Mouse (Mus musculus): Measurements from ENCODE around the gene Hmg20b.

Hmg20b gene

DNA sequence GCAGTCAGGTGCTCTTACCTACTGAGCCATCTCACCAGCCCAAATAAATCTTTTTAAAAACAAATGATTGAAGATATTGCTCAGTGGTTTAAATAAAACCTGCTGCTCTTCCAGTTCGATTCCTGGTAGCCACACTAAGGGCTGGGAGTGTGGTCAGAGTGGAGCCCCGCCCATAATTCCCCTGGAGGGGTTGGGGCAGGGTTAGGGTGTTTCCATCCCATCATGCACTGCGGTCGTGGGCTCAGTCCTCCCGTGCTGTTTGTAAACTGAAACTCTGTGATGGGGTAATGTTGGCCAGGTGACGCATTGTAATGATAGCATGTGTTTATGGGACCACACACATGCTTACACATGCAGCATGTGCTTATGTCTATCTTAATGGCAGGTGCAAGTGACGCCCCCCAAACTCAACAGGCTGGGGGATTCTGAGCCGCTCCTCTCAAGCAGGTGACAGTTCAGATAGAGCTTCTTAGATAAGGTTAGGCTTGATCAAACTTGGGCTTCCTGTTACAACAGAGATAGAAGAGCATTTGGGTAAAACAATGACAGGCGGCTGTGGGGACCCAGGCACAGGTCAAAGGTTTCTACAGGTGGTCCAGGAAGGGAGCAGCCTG, 1.5 kb upstream of the Hmg20b start:
- peak; percentile 81 for DNase-seq

DNA sequence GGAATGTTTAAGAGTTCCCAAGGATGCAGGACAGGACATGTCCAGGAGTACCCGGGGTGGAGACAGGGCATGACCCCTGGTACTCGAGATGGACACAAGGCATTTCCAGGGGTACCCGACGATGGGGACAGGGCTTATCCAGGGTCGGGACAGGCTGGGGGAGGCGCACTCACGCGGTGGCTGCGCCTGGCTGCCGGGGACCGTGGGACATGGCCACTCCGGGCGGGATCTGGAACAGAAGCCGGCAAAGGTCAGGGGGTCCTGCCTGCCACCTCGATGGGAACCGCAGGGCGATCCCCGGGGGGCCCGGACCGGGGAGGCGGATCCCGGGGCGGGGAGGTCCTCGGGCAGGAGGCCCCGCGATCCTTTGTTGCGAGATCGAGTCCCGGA, 324 bp downstream of the Hmg20b start:
- DNase-seq, result no peak

DNA sequence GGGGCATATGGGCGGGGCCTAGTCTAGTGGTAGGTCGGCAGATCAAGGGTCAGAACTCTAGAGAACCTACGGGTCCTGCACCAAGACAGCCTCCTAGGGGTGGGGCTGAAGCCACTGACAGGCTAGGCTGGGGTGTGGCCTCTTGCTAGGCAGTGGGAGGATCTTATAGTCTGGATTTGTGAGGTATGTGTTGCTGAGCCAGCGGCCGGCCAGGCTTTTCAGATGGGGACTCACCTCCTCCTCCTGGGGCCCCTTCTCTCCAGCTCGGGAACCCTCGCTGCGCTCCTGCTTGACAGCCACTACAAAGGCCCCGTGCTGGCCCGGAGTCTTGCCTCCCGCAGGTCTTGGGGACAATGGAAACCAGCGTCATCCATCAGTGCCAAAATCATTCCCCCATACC, 1.1 kb downstream of the Hmg20b start:
- peak; percentile 44 for DNase-seq

DNA sequence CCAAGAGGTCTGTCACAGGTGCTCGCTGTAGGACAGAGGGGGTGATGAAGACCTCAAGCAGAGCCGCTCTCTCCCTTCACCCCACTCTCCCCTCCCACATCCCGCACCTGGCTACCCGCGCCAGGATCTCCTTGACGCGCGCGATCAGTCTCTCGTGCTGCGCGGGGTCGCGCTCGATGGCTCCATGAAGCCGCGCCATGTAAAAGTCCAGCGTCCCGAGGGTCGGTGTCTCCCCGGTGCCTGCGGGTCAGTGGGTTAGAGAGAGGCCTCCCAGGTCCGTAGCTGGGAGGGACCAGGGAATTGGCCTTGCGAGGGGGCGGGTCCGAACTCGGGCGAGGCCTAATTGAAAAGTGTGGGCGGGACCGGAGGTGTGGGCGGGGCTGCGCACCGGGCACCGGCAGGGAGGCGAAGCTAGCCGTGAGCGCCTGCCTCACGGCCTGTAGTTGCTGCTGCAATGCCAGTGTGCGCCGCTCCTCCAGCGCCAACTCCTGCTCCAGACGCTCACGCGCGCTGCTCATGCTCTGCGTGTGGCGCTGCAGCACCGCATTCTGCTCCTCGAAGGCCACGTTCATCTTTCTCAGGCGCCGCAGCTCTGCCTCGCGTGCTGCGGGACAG, 3.7 kb downstream of the Hmg20b start:
- peak; percentile 49 for DNase-seq

DNA sequence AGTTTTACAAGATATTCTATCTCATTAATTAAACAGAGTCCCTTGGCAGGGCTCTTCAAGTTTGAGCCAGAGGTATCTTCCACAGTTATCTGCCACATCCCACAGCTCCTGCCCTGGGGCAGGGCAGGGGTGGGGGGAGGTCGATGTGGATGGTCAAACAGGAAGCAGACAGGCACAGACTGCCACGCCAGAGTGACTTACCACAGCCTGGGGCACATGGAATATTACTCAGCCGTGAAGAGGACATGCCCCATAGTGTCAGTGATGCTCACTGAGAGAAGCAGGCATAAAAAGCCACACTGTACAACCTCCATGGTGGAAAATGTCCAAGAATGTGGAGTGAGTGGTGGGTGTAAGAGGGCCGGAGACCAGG, 5.1 kb downstream of the Hmg20b start:
- DNase-seq, result no peak

DNA sequence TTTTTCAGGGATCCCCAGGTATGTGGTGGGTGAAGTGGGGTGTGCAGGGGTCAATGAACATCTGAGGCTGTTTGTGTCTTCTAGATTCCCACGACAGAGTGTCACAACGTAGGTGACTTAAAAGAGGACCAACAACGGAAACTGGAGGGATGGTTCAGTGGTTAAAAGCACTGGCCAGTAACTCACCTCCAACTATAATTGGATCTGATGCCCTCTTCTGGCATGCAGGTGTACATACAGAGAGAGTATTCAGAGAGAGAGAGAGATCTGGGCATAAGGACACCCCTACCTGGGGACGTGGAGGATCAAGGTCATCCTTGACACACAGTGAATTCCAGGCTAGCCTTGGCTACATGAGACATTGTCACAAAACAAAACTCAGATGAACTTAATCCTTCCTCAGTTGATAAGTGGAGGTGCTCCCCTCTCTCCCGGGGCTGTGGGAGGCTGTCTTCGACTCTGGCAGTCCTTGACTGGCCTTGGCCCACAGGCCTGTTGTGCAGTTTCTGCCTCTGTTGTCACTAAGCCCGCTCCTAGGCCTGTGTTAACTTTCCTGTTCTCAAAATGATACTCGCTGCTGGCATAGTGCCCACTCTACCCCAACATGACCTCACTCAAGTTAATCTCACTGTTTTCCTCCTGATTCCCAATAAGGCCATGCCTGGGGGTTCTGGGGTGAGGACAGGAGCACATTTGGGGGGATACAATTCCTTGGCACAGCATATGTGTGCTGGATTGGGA, 5.7 kb downstream of the Hmg20b start:
- DNase-seq, result no peak

DNA sequence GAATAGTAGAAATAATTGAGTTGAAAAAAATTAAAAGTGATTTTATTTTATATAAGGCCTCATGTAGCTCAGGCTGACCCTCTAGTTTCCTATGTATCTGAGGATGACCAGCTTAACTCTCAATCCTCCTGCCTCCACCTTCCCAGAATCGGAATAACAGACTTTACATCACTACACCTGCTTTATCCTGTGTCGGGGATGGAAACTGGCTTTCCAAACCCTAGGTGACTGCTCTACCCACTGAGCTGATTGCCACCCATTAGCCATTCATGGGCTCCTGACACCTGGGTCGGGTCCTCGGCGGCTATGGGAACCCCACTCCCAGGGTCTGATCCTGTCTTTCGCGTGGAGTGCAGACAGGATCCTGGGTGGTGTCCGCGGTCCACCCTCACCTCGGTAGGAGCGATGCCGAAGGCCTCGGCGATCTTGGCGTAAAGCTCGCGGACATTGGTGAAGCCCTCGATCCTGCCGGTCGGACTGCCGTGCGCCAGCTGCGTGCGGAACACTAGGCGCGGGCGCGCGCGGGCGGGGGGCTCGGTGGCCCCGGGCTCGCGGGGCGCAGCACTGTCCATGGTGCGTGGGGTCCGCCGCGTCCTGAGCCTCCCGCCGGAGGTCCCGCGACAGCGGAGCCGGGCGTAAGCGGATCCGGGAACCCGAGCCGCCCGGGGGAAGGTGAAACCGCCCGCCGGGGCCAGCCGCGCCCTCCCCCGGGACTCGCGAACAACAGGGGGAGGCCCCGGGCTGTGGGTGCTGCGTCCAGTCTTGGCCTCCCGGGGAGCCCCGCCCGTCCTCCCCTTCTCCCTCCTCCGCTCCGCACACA, 7.4 kb downstream of the Hmg20b start, which contains the start of gene Gipc3:
TSS of gene Gipc3 (minus strand) at position 581 of the 820 bp plus-strand sequence.
- peak; percentile 32 for DNase-seq

DNA sequence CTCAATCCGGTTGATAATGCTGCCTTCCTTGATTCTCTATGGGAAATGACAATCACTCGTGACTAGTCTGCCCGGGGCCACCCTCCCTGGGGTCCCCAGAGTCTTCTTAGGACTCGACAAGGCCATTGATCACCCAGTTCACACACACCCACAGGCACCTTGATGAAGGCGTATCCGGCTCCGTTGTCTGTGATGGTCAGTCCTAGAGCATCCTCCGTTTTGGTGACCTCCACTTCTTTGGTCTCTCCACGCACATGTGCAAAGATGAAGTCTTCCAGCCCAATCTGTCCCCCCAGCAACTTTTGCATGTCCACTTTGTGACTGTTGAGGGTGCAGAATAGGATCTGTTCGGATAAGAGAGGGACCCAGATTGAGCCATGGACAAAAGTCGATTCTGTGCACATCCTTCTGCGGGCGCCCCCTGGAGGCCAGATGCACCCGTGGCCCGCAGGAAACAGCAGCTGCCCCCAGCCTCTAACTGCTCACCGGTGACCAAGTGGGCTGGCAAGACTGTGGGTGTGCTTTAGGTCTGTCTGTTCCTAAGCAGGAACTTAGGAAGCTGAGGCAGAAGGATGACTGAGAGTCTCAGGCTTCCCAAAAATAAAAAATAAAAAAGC, 8.8 kb downstream of the Hmg20b start:
- DNase-seq, result peak; percentile 87

DNA sequence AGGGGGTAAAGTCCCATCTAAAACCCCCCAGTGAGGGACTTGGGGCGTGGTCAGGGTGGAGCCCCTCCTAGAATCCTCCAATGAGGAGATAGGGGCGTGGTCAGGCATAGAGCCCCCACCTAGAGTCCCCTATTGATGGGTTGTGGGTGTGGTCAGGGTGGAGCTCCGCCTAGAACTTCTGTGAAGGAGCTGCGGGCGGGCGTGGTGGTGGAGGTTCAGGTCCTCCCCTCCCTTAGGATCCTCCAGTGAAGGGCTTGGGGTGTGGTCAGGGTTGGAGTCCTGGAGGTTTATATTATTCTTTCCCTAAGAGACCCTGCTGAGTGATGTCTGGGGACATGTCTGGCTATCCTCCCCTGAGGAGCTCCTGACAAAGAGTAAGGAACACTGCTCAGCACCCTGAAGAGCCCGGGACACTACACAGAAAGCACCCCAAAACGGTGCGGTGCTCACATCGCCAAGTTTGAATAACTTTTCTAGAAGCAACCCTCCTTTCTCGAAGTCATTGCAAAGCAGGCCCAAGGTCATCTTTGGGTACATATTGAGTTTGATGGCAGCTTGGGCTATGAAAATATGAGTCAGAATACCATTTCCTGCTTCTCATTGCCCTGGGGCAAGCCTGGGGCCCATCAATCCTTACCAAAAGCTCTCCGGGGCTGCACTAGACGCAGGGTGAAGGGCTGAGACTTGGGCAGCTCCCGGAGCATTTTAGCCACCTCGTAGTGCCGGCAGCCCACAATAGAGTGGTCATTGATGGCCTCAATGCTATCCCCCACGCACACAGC, 9.5 kb downstream of the Hmg20b start:
- no peak for DNase-seq

DNA sequence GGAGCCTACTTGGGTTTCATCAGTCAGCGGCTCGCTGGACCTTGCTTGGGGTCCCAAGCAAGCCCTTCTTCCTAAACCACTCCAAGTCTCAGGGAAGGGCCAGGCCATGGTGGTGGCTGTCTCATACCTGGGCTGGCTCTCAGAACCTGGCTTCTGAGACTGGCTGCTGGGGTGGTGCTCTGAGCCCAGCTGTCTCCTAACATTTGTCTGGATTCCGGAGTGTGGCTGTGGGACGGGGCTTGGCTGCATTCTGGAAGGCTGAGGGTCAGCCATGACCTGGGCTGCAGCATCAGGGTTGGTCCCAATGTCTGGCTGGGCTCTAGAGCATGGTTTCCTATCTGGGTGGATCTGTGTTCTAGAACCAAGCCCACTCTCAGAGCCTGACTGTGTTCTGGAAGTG, 13.7 kb downstream of the Hmg20b start:
- DNase-seq, result no peak

DNA sequence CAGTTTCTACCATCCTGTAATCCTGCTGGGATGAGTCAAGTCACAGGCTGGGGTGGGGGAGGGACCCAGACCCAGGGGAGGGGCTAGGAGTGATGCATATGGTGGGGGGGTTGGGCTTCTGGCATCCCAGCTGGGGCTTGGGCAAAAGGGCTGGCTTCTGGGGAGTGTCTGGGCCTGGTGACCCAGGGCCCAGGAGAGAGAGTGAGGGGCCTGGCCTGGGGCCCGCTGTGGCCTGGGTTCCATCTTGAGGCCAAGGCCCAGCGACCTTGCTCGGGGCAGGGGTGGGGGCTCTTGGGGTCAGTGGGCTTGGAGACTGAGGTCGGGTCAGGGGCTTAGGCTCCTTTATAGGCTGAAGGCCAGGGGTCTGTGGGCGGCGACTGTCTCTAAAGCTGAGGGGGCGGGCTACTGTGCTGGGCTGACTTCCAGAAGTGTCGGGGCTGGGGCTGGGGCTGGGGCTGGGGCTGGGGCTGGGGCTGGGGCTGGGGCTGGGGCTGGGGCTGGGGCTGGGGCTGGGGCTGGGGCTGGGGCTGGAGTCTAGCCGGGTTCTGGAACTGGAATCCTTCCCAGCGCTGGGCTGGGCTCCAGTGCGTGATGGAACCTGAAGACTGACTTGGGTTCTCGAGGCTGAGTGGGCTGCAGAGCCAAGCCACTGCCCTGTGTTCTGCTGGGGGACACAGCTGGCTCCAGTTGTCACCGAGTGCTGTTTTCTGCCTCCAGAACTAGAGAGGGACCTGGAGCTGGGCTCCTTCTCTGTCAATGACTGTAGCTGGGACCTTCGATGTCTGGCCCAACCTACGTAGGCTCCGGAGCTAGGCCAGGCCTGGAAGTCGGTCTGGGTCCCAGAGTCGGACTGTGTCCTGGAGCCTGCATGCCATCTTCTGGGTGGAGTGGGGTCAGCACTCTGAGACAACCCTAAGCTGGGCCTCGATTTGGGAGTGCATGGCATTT, 14.6 kb downstream of the Hmg20b start:
- no peak for DNase-seq

DNA sequence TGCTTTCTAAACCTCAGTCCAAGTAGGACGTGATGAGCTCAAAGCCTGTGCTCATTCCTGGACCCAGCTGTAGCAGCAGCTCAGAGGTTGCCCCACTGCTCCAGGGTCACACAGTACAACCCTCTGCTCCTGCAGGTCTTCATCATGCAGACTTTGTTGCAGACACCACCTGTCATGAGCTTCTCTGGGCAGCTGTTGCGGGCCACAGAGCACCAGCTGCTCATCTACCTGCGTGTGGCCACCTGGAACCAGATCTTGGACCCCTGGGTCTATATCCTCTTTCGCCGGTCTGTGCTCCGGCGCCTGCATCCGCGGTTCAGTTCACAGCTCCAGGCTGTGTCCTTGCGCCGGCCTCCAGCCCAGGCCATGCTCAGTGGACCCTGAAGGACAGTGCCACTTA, 16.0 kb downstream of the Hmg20b start:
- DNase-seq, result no peak

DNA sequence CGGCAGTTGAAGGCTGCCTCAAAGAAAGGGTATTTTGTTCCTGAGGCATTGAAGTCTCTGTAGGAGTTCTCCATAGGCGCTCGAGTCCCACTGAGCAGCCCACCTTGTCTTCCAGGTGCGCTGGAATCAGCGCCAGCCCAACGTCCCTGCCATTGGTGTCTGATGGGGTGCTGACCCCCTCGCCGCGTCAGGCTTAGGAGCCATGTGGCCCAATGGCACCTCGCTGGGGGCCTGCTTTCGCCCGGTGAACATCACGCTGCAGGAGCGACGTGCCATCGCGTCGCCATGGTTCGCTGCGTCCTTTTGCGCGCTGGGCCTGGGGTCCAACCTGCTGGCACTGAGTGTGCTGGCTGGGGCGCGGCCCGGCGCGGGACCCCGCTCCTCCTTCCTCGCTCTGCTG, 18.0 kb downstream of the Hmg20b start:
- DNase-seq, result no peak

DNA sequence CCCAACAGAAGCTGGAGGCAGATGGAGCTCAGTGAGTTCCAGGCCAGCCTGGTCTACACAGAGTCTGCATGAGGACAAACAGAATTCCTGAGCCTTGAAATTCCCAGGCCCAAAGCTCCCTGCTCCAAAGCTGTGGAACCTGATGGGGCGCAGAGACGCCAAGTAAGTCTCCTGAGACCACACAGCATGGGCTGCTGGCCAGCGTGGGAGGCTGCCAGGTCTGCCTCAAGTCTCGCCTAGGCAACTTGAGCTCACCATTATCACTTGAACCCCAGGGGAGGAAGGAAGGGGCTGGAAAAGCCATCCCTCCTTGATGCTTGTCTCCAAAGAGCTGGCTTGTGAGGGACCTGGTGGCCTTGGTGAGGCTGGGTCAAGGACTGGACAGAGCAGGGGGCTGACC, 20.3 kb downstream of the Hmg20b start:
- DNase-seq, result no peak

DNA sequence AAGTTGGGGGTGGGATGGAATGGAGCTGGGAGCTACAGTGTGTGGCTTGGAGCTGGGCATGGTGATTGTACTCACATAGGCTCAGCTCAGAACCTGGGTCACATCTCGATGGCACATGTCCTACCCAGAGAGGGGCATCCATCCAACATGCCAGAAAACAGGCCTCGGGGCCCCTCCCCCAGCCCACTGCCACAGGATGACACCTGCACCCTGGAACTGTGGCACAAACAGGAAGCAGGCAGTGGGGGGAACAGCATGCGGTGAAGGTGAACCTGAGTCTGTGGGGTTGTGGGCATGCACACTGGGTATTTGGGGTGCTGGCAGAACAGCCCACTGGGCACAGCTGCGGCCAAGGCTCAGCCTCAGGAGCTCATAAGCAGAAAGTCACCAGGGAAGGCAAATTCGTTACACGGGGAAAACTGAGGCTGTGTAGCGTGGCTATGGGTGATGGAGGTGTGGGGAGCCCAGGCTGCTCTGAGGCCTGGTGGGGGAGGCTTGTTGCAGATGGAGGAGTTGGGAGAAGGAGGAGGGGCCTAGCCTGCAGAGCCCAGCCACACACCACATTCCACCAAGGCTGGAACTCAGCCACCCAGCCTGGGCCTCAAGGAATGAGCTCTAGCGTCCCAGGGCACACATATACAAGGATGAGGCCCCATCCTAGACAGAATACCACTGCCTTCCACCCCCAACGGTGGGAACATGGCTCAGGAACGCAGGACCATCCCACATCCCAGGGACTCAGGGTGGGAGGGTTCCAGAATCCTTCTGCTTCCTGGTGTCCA, 20.9 kb downstream of the Hmg20b start:
- DNase-seq, result peak; percentile 93

DNA sequence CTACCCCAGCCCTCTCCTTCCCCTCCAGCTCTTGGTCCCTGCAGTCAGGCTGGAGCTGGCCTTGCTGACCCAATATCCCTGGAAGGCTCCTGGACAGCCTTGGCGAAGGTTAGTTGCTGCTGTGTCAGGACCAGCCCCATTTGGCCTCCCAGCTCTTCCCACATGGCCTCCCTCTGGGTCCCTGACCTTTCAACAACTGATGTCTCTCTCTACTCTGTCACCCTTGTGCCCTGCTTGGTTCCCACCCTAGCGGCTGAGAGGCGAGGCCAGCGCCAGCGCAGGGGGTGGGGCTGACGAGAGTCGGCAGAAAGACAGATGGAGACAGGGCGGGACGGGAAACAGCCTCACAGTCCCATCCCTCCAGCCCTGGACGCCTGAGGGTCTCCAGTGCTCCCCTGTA, 21.9 kb downstream of the Hmg20b start, which contains the start of gene Tbxa2r:
TSS of gene Tbxa2r (plus strand) at position 346 of the 400 bp plus-strand sequence.
- DNase-seq, result peak; percentile 94

DNA sequence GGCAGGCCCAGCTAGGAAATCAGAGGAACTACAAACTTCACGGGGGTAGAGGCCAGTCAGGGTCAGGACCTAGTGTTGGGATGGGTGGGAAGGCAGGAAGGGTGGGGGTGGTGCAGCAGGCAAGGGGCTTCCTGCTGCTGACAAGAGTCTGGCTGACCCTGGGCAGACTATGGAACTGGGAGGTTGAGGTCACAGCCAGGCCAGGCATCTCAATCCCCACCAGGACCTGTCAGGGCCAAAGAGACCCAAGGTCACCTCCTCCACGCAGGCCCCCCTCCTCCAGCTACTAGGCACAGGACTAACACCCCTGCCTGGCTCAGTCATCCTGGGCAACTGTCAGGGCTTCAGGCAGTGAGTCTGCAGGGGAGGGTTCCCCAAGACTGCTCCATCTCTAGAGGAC, 22.3 kb downstream of the Hmg20b start:
- peak; percentile 47 for DNase-seq

DNA sequence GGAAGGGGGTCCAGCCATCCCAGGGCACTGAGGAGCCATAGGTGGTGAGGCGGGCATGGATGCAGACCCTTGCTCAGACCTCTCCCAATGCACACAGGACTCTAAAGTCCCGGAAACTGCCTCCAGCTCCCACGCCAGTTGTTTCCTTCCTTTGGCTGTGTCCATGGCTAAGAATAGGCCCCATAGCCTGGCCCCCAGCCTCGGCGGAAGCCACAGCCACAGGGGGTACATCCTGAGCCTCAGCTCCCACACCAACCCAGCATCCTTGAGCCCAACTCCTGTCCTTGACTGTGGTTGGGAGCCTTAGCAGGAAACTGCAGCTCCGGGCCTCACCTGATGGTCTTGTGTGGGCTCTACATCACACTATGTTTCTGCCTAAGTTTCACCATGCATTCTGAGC, 23.4 kb downstream of the Hmg20b start:
- DNase-seq, result peak; percentile 57

DNA sequence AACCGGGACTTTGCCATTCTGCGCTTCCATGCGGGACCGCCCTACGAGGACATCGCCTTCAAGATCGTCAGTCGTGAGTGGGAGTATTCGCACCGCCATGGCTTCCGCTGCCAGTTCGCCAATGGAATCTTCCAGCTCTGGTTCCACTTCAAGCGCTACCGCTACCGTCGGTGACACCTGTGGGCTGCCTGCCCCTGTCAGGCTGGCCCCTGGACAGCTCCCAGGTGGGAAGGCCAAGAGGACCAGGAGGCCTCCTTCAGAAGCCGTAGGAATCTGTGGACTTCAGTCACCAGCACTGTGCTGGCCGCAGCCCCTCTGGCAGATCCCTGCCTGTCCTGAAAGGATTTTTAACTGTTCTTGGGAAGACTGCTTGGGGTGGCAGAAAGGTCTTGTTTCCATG, 24.5 kb downstream of the Hmg20b start:
- DNase-seq, result no peak

DNA sequence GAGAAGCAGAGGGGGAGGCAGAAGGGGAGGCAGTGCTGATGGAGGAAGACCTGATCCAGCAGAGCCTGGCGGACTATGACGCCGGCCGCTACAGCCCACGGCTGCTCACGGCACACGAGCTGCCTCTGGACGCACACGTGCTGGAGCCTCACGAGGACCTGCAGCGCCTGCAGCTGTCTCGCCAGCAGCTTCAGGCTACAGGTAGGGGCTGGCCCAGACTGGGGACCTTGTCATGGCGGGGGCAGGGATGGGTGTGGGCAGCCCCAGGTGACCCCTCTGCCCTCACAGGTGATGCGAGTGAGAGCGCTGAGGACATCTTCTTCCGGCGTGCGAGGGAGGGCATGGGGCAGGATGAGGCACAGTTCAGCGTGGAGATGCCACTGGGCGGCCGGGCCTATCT, 25.1 kb downstream of the Hmg20b start:
- no peak for DNase-seq

Measured in thymus, postnatal 14 days (tissue).